Mouse (Mus musculus) neural tube, embryonic 15.5 days (tissue): ENCODE data around the gene Tmem144. TPM values are rescaled to one million over a fixed set of nuclear protein-coding genes. Genes with fewer than 3 reads are reported as not detected.

Source experiments
- ATAC-seq: fragments of 200-750 bp; cut with Nextera tagmentation; 2 replicates; pipeline ENCODE4 v1.8.0; 2017; ENCODE audit warnings: mild to moderate bottlenecking, moderate TSS enrichment, moderate library complexity; ENCODE audit not compliant: low FRiP score
- H3K27ac ChIP-seq: fragments of 300-500 bp; sonication (generic); replicated peaks from 2 replicates; pipeline ENCODE4 v1.5.1; 2015; ENCODE audit warnings: mild to moderate bottlenecking, inconsistent platforms
- H3K27me3 ChIP-seq: fragments of 300-500 bp; sonication (generic); replicated peaks from 2 replicates; pipeline ENCODE4 v1.6.1; 2015; ENCODE audit warnings: inconsistent platforms
- H3K36me3 ChIP-seq: fragments of 300-500 bp; sonication (generic); 2 replicates; pipeline ENCODE4 v1.6.1; 2015; ENCODE audit warnings: inconsistent platforms
- H3K4me1 ChIP-seq: fragments of 300-500 bp; sonication (generic); 2 replicates; pipeline ENCODE4 v1.6.1; 2015; ENCODE audit warnings: inconsistent platforms
- H3K4me2 ChIP-seq: fragments of 300-500 bp; sonication (generic); 2 replicates; pipeline ENCODE4 v1.6.1; 2015; ENCODE audit warnings: inconsistent platforms, mild to moderate bottlenecking, moderate library complexity
- H3K4me3 ChIP-seq: fragments of 300-500 bp; sonication (generic); replicated peaks from 2 replicates; pipeline ENCODE4 v1.5.1; 2015; ENCODE audit warnings: mild to moderate bottlenecking, inconsistent platforms
- H3K9ac ChIP-seq: fragments of 300-500 bp; sonication (generic); replicated peaks from 2 replicates; pipeline ENCODE4 v1.6.1; 2015; ENCODE audit warnings: mild to moderate bottlenecking, inconsistent platforms
- H3K9me3 ChIP-seq: fragments of 300-500 bp; sonication (generic); replicated peaks from 2 replicates; pipeline ENCODE4 v1.6.1; 2016; ENCODE audit warnings: inconsistent platforms
- WGBS: fragments of 180-500 bp; shearing (Covaris S2); methylation state at CpG from one replicate; pipeline ENCODE4 v1.1.7; 2015; ENCODE audit warnings: mixed read lengths; 5-methylcytosine and 5-hydroxymethylcytosine counted together
- polyA plus RNA-seq: library from polyadenylated mRNA; unstranded; fragments of >200 nt; fragmentation: Nextera tagmentation; extraction: Ambion mirVana; gene quantifications from 2 replicates; pipeline ENCODE4 v1.2.1, GENCODE M21; 2015

Tmem144 gene
- polyA plus RNA-seq: 1.5 and 1.7 TPM in 2 replicates

- no peak within 1 kb of the TSS for H3K27ac ChIP-seq
- H3K4me3 ChIP-seq: no peak within 1 kb of the TSS
- 0 out of 2 replicates have a peak, but pooled peaks cover 2% of the 10 kb centered on the region for H3K27me3 ChIP-seq
- 64% methylated on average over 8 of the region's 8 CpGs for WGBS
- no peak for ATAC-seq
- no peaks in the 10 kb centered on the region for H3K36me3 ChIP-seq
- no peak within 1 kb of the TSS for H3K9ac ChIP-seq
- H3K4me1 ChIP-seq: no peaks in the 10 kb centered on the region
- no peak within 1 kb of the TSS for H3K4me2 ChIP-seq
- H3K9me3 ChIP-seq: no peaks in the 10 kb centered on the region
These were observed at the start of gene Tmem144 for GRCm38 (mm10) chr3:79852654-79853166. TSS of gene Tmem144 (minus strand) at chr3:79852773.

GRCm38 (mm10) chr3:79901734-79902133 is 49.2 kb upstream of the Tmem144 start:
- no peak overlapping the region for H3K4me2 ChIP-seq
- H3K9me3 ChIP-seq: no peaks in the 10 kb centered on the region
- H3K4me3 ChIP-seq: no peak overlapping the region
- WGBS: 94% methylated on average over 4 of the region's 4 CpGs
- no peak for ATAC-seq
- peaks cover 22% of the 10 kb centered on the region for H3K4me1 ChIP-seq
- H3K27me3 ChIP-seq: no peaks in the 10 kb centered on the region
- no peaks in the 10 kb centered on the region for H3K36me3 ChIP-seq
- no peak overlapping the region for H3K27ac ChIP-seq
- H3K9ac ChIP-seq: no peak overlapping the region

GRCm38 (mm10) chr3:79901321-79901720 is 48.7 kb upstream of the Tmem144 start:
- no peak for ATAC-seq
- H3K4me1 ChIP-seq: peaks cover 22% of the 10 kb centered on the region

GRCm38 (mm10) chr3:79900502-79900901 is 47.9 kb upstream of the Tmem144 start:
- Histone ChIP-seq H3K4me3 (no peak overlapping the region), H3K4me1 (peaks cover 22% of the 10 kb centered on the region), H3K9ac (no peak overlapping the region), H3K36me3 (no peaks in the 10 kb centered on the region), H3K4me2 (no peak overlapping the region), H3K27me3 (no peaks in the 10 kb centered on the region), H3K9me3 (no peaks in the 10 kb centered on the region), H3K27ac (no peak overlapping the region)
- no peak for ATAC-seq
- 96% methylated on average over 2 of the region's 2 CpGs for WGBS

More at GRCm38 (mm10) chr3:79901321-79901720, 48.7 kb upstream of the Tmem144 start:
- H3K4me3 ChIP-seq: no peak overlapping the region
- H3K27me3 ChIP-seq: no peaks in the 10 kb centered on the region
- no peaks in the 10 kb centered on the region for H3K9me3 ChIP-seq
- no peak overlapping the region for H3K4me2 ChIP-seq
- H3K36me3 ChIP-seq: no peaks in the 10 kb centered on the region
- no peak overlapping the region for H3K9ac ChIP-seq
- H3K27ac ChIP-seq: no peak overlapping the region
- 93% methylated on average over 6 of the region's 6 CpGs for WGBS

- Histone ChIP-seq H3K4me2 (no peak overlapping the region), H3K36me3 (no peaks in the 10 kb centered on the region), H3K27me3 (no peaks in the 10 kb centered on the region), H3K27ac (no peak overlapping the region), H3K9me3 (no peaks in the 10 kb centered on the region), H3K4me3 (no peak overlapping the region), H3K4me1 (peaks cover 21% of the 10 kb centered on the region), H3K9ac (no peak overlapping the region)
- WGBS: 87% methylated on average over 9 of the region's 9 CpGs
- no peak for ATAC-seq
These were observed 47.3 kb upstream of the Tmem144 start for GRCm38 (mm10) chr3:79899906-79900305.

GRCm38 (mm10) chr3:79898514-79898913 is 45.9 kb upstream of the Tmem144 start:
- H3K4me1 ChIP-seq: peaks cover 14% of the 10 kb centered on the region; the same call in 1 of the 2 replicates
- H3K36me3 ChIP-seq: no peaks in the 10 kb centered on the region
- no peak overlapping the region for H3K4me3 ChIP-seq
- ATAC-seq: no peak
- H3K9ac ChIP-seq: no peak overlapping the region
- H3K27me3 ChIP-seq: no peaks in the 10 kb centered on the region
- H3K9me3 ChIP-seq: no peaks in the 10 kb centered on the region
- no peak overlapping the region for H3K27ac ChIP-seq
- no peak overlapping the region for H3K4me2 ChIP-seq

GRCm38 (mm10) chr3:79897534-79898370 is 45.2 kb upstream of the Tmem144 start:
- Histone ChIP-seq H3K36me3 (no peaks in the 10 kb centered on the region), H3K27me3 (no peaks in the 10 kb centered on the region), H3K27ac (peak overlapping the region; percentile 38; the same call in 1 of the 2 replicates), H3K9me3 (no peaks in the 10 kb centered on the region), H3K4me3 (no peak overlapping the region), H3K9ac (no peak overlapping the region), H3K4me1 (peaks cover 14% of the 10 kb centered on the region; the same call in 1 of the 2 replicates), H3K4me2 (0 out of 2 replicates have a peak overlapping the region, but pooled peaks have one; percentile 2)
- 48% methylated on average over 13 of the region's 13 CpGs for WGBS
- ATAC-seq: peak; percentile 74

GRCm38 (mm10) chr3:79887966-79888365 is 35.4 kb upstream of the Tmem144 start:
- WGBS: 82% methylated on average over 2 of the region's 2 CpGs
- 0 out of 2 replicates have a peak overlapping the region, but pooled peaks have one; percentile 2 for H3K4me2 ChIP-seq
- no peak for ATAC-seq
- no peaks in the 10 kb centered on the region for H3K9me3 ChIP-seq
- H3K27me3 ChIP-seq: no peaks in the 10 kb centered on the region
- H3K4me1 ChIP-seq: peaks cover 20% of the 10 kb centered on the region
- no peak overlapping the region for H3K4me3 ChIP-seq
- no peak overlapping the region for H3K27ac ChIP-seq
- H3K9ac ChIP-seq: no peak overlapping the region
- no peaks in the 10 kb centered on the region for H3K36me3 ChIP-seq

- Histone ChIP-seq H3K4me3 (0 out of 2 replicates have a peak overlapping the region, but pooled peaks have one; percentile 4), H3K4me2 (peak overlapping the region; percentile 40), H3K9me3 (no peaks in the 10 kb centered on the region), H3K9ac (no peak overlapping the region), H3K27me3 (no peaks in the 10 kb centered on the region), H3K4me1 (peaks cover 20% of the 10 kb centered on the region), H3K27ac (no peak overlapping the region; the same call in 1 of the 2 replicates), H3K36me3 (no peaks in the 10 kb centered on the region)
- WGBS: 49% methylated on average over 8 of the region's 8 CpGs
- 0 out of 2 replicates have a peak, but pooled peaks have one; percentile 19 for ATAC-seq
These were observed 34.7 kb upstream of the Tmem144 start for GRCm38 (mm10) chr3:79887161-79887855.

- Histone ChIP-seq H3K9ac (no peak overlapping the region), H3K27me3 (no peaks in the 10 kb centered on the region), H3K36me3 (no peaks in the 10 kb centered on the region), H3K27ac (no peak overlapping the region; the same call in 1 of the 2 replicates), H3K4me3 (peak overlapping the region; percentile 23), H3K4me2 (peak overlapping the region; percentile 40), H3K9me3 (no peaks in the 10 kb centered on the region), H3K4me1 (peaks cover 20% of the 10 kb centered on the region)
- 85% methylated on average over 23 of the region's 23 CpGs for WGBS
- peak; percentile 42; the same call in 1 of the 2 replicates for ATAC-seq
These were observed 34.0 kb upstream of the Tmem144 start for GRCm38 (mm10) chr3:79886357-79887091.
